Mouse (Mus musculus): ENCODE data around the gene Actn4.

DNA sequence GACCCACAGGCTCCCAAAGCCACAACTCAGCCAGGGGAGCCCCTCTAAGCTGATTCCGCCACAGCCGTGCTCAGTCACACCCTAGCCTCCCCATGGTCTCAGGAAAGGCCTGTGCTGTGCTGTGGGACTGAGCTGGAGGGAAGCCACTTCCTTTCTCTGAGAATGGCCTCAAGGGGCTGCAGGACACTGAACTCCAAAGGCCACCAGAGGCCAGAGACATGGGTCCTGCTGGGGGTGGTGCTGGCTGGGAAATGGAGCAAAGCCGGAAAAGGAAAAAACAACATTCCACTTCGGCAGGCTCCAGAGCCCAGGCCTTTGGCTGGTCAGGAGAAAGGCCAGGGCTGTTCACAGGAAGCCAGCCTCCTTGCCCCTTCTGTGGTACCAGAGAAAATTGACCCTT is 50.5 kb downstream of the Actn4 start:
- no peak for TF ChIP-seq POLR2A (IDR thresholded peaks at IDR 0.05; ENCODE audit: low read depth, low read length)
- TF ChIP-seq CTCF (conservative IDR thresholded peaks at IDR 0.05; ENCODE audit: insufficient read depth, insufficient read length, low read depth, low read length): no peak
